35 mouse cellular contexts compared by ENCODE assay signal in genomic region chr6:45244680-45245079, GRCm38 (mm10).
"Had no signal": no experiment of that assay in that cellular context is flagged by ENCODE, and none has a peak within 500 bp of the region (broad histone marks: within the 10 kb centered on the region; RNA-seq: fewer than 3 reads in every experiment).

No protein-coding gene starts in this region.

- H3K27me3 ChIP-seq: heart, embryonic 12.5 days; heart, embryonic 13.5 days; heart, embryonic 15.5 days; hindbrain, embryonic 12.5 days; hindbrain, embryonic 13.5 days; hindbrain, embryonic 15.5 days; intestine, embryonic 15.5 days; kidney, embryonic 15.5 days had no signal

- H3K9ac ChIP-seq: heart, embryonic 12.5 days; heart, embryonic 13.5 days; heart, embryonic 15.5 days; hindbrain, embryonic 12.5 days; hindbrain, embryonic 13.5 days; hindbrain, embryonic 14.5 days; hindbrain, embryonic 15.5 days; intestine, embryonic 15.5 days; kidney, embryonic 15.5 days had no signal

- H3K27ac ChIP-seq: heart, embryonic 10.5 days; heart, embryonic 13.5 days; heart, embryonic 15.5 days; hindbrain, embryonic 10.5 days; hindbrain, embryonic 12.5 days; hindbrain, embryonic 13.5 days; hindbrain, embryonic 14.5 days; hindbrain, embryonic 15.5 days; hindbrain, postnatal 0 days; intestine, embryonic 15.5 days; kidney, embryonic 15.5 days; kidney, postnatal 0 days; layer of hippocampus, adult 2 months had no signal

- DNase-seq: heart, postnatal 10 days; heart, postnatal 14 days; heart, postnatal 36 days; heart, postnatal 4 days; kidney, adult 11 months; kidney, adult 18-20 months; kidney, adult 2 months; kidney, adult 8-10 months; kidney, adult 9 months; kidney, postnatal 10 days; kidney, postnatal 14 days; kidney, postnatal 25 days; kidney, postnatal 36 days; kidney, postnatal 4 days; layer of hippocampus, adult 9-11 months; layer of hippocampus, postnatal 36 days had no signal

- H3K4me2 ChIP-seq: heart, embryonic 11.5 days; heart, embryonic 12.5 days; heart, embryonic 13.5 days; heart, embryonic 15.5 days; hindbrain, embryonic 12.5 days; hindbrain, embryonic 13.5 days; hindbrain, embryonic 14.5 days; hindbrain, embryonic 15.5 days; intestine, embryonic 15.5 days; kidney, embryonic 15.5 days had no signal

- H3K4me3 ChIP-seq: heart, embryonic 10.5 days; heart, embryonic 12.5 days; heart, embryonic 13.5 days; heart, embryonic 15.5 days; hindbrain, embryonic 10.5 days; hindbrain, embryonic 12.5 days; hindbrain, embryonic 13.5 days; hindbrain, embryonic 15.5 days; intestine, embryonic 15.5 days; kidney, embryonic 15.5 days; layer of hippocampus, adult 2 months had no signal

- H3K4me1 ChIP-seq: heart, embryonic 10.5 days; heart, embryonic 12.5 days; heart, embryonic 13.5 days; heart, embryonic 15.5 days; hindbrain, embryonic 10.5 days; hindbrain, embryonic 12.5 days; hindbrain, embryonic 13.5 days; hindbrain, embryonic 15.5 days; intestine, embryonic 15.5 days; kidney, embryonic 15.5 days had no signal

- H3K9me3 ChIP-seq: heart, embryonic 10.5 days; heart, embryonic 12.5 days; heart, embryonic 13.5 days; heart, embryonic 15.5 days; hindbrain, embryonic 10.5 days; hindbrain, embryonic 12.5 days; hindbrain, embryonic 13.5 days; hindbrain, embryonic 15.5 days; intestine, embryonic 15.5 days; kidney, embryonic 15.5 days had no signal

- ATAC-seq: hindbrain, embryonic 16.5 days; hindbrain, postnatal 0 days; inflammation-experienced regulatory T-cells, adult 6 months; intestine, embryonic 15.5 days; intestine, embryonic 16.5 days; intestine, postnatal 0 days had no signal

- H3K36me3 ChIP-seq: heart, embryonic 10.5 days; heart, embryonic 12.5 days; heart, embryonic 13.5 days; heart, embryonic 15.5 days; hindbrain, embryonic 10.5 days; hindbrain, embryonic 12.5 days; hindbrain, embryonic 13.5 days; hindbrain, embryonic 15.5 days; intestine, embryonic 15.5 days; kidney, embryonic 15.5 days had no signal
